Mouse (Mus musculus) B cell, adult 2 months (primary cell): Measurements from ENCODE around the gene Sugp2.

Experiments
- DNase-seq, 2 experiments: peaks; one replicate each; pipeline ENCODE4 v3.0.0; 2022

Gene Sugp2

GRCm38 (mm10) chr8:70222041-70222440 lies 12.0 kb upstream of the Sugp2 start:
- no peak for DNase-seq

GRCm38 (mm10) chr8:70223341-70223740 lies 10.7 kb upstream of the Sugp2 start:
- DNase-seq: peak; percentile 30 to 31

- no peak for DNase-seq
Measured at GRCm38 (mm10) chr8:70227997-70228396, 6.0 kb upstream of the Sugp2 start.

GRCm38 (mm10) chr8:70230837-70231236 lies 3.2 kb upstream of the Sugp2 start:
- DNase-seq: no peak

GRCm38 (mm10) chr8:70233606-70234005 lies 420 bp upstream of the Sugp2 start:
- no peak for DNase-seq

GRCm38 (mm10) chr8:70234781-70235128 lies 729 bp downstream of the Sugp2 start:
- DNase-seq: no peak

- no peak for DNase-seq
Measured at GRCm38 (mm10) chr8:70237842-70238241, 3.8 kb downstream of the Sugp2 start.

- peak; percentile 15 to 28 for DNase-seq
Measured at GRCm38 (mm10) chr8:70240642-70241041, 6.6 kb downstream of the Sugp2 start.

GRCm38 (mm10) chr8:70246622-70247021 lies 12.6 kb downstream of the Sugp2 start:
- no peak for DNase-seq

GRCm38 (mm10) chr8:70247841-70248240 lies 13.8 kb downstream of the Sugp2 start:
- no peak for DNase-seq

GRCm38 (mm10) chr8:70254628-70255027 lies 20.6 kb downstream of the Sugp2 start:
- DNase-seq: no peak

- DNase-seq: no peak
Measured at GRCm38 (mm10) chr8:70257456-70257855, 23.4 kb downstream of the Sugp2 start.

- no peak for DNase-seq
Measured at GRCm38 (mm10) chr8:70258600-70258999, 24.6 kb downstream of the Sugp2 start.

GRCm38 (mm10) chr8:70259043-70259442 lies 25.0 kb downstream of the Sugp2 start:
- DNase-seq: no peak

GRCm38 (mm10) chr8:70267674-70268073 lies 33.6 kb downstream of the Sugp2 start:
- DNase-seq: no peak

- no peak for DNase-seq
Measured at GRCm38 (mm10) chr8:70268311-70268710, 34.3 kb downstream of the Sugp2 start.

GRCm38 (mm10) chr8:70268799-70269565 lies 35.0 kb downstream of the Sugp2 start:
- peak; percentile 36 to 39 for DNase-seq

- no peak for DNase-seq
Measured at GRCm38 (mm10) chr8:70272949-70273348, 38.9 kb downstream of the Sugp2 start.

- DNase-seq: no peak
Measured at GRCm38 (mm10) chr8:70274350-70274749, 40.3 kb downstream of the Sugp2 start.

GRCm38 (mm10) chr8:70276476-70276875 lies 42.5 kb downstream of the Sugp2 start:
- DNase-seq: no peak

GRCm38 (mm10) chr8:70278175-70278574 lies 44.1 kb downstream of the Sugp2 start:
- no peak for DNase-seq

- no peak for DNase-seq
Measured at GRCm38 (mm10) chr8:70279266-70279665, 45.2 kb downstream of the Sugp2 start.

GRCm38 (mm10) chr8:70281001-70281400 lies 47.0 kb downstream of the Sugp2 start:
- DNase-seq: no peak

GRCm38 (mm10) chr8:70282603-70283135 lies 48.6 kb downstream of the Sugp2 start, which contains the start of gene Homer3:
Gene Homer3 (plus strand): TSS chr8:70282827.
- DNase-seq: peak; percentile 91 to 92
